Mouse (Mus musculus) adrenal gland, postnatal 4 days (tissue): ENCODE measurements around the gene Asic2. TPM values are rescaled to one million over a fixed set of nuclear protein-coding genes. Genes with fewer than 3 reads are reported as not detected.

Experiments used
- DNase-seq, 2 experiments: peaks; one replicate each; pipeline ENCODE4 v3.0.0; 2021 to 2022; ENCODE audit warnings: low spot score in 2 of 2, mixed read lengths in 2 of 2
- total RNA-seq, 2 experiments: library from RNA; stranded (reverse); gene quantifications; 2 replicates each; pipeline ENCODE4 v1.2.3; 2021

The Asic2 gene
- total RNA-seq, 2 experiments from 2014 or later, result 4.4 to 6.0 TPM

GRCm38 (mm10) chr11:81750876-81751275, 217.4 kb downstream of the Asic2 start:
- no peak for DNase-seq

GRCm38 (mm10) chr11:81750016-81750415, 218.2 kb downstream of the Asic2 start:
- no peak for DNase-seq

GRCm38 (mm10) chr11:81738995-81739394, 229.3 kb downstream of the Asic2 start:
- DNase-seq, result no peak

- DNase-seq, result no peak
Observed at GRCm38 (mm10) chr11:81737777-81738176, 230.5 kb downstream of the Asic2 start.

GRCm38 (mm10) chr11:81722071-81722470, 246.2 kb downstream of the Asic2 start:
- DNase-seq, result no peak

GRCm38 (mm10) chr11:81714801-81715200, 253.5 kb downstream of the Asic2 start:
- no peak for DNase-seq

- no peak for DNase-seq
Observed at GRCm38 (mm10) chr11:81706996-81707395, 261.3 kb downstream of the Asic2 start.

GRCm38 (mm10) chr11:81698008-81698407, 270.2 kb downstream of the Asic2 start:
- no peak for DNase-seq

GRCm38 (mm10) chr11:81695501-81695900, 272.8 kb downstream of the Asic2 start:
- DNase-seq, result no peak

GRCm38 (mm10) chr11:81680511-81680910, 287.7 kb downstream of the Asic2 start:
- no peak for DNase-seq

- no peak for DNase-seq
Observed at GRCm38 (mm10) chr11:81671724-81672123, 296.5 kb downstream of the Asic2 start.

GRCm38 (mm10) chr11:81670436-81670835, 297.8 kb downstream of the Asic2 start:
- DNase-seq, result no peak

- DNase-seq, result no peak
Observed at GRCm38 (mm10) chr11:81658850-81659249, 309.4 kb downstream of the Asic2 start.

- DNase-seq, result no peak
Observed at GRCm38 (mm10) chr11:81657121-81657520, 311.1 kb downstream of the Asic2 start.

- no peak for DNase-seq
Observed at GRCm38 (mm10) chr11:81647828-81648227, 320.4 kb downstream of the Asic2 start.

GRCm38 (mm10) chr11:81645549-81645948, 322.7 kb downstream of the Asic2 start:
- DNase-seq, result no peak

GRCm38 (mm10) chr11:81636356-81636755, 331.9 kb downstream of the Asic2 start:
- DNase-seq, result no peak

GRCm38 (mm10) chr11:81634360-81635350, 333.6 kb downstream of the Asic2 start:
- DNase-seq, result no peak

GRCm38 (mm10) chr11:81625199-81625598, 343.1 kb downstream of the Asic2 start:
- DNase-seq, result no peak

GRCm38 (mm10) chr11:81620516-81620915, 347.7 kb downstream of the Asic2 start:
- DNase-seq, result no peak

- DNase-seq, result no peak
Observed at GRCm38 (mm10) chr11:81616437-81616836, 351.8 kb downstream of the Asic2 start.

GRCm38 (mm10) chr11:81613869-81614620, 354.2 kb downstream of the Asic2 start:
- DNase-seq, result no peak
